Mouse (Mus musculus): ENCODE measurements around the gene Kcnh8.

The Kcnh8 gene

DNA sequence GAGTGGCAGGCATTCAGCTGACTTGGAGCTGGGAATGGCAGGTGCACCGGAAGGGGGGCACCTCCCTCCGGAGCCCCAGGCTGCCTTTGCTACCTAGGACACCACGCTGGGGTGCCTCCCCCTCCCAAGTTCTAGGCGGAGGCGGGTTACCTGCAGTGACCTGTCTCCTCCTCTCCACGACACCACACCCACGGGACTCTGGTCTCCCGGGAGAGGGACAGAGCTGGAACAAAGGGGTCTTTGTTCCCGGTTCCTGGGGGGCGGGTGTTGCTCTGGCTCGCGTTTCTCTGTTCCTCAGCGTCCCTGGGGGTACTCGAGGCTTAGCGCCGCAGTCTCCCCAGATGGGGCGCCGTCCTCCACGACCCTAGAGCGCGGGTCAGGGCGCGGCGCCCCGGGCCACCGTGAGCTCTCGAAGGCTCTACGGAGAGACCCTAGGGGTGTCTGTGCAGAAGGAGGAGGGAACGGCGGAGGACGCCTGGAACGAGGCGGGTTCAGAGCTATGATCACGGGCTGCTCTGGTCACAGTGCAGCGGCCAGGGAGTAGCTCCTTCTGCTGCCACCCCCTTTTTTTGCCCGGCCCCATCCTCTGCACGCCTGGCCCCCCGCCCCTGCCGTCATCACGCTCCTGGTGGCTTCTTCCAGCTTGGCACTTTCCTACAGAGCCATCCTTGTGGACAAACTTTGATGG, at the start of gene Kcnh8:
Gene Kcnh8, plus strand, starts transcription at position 617 of the 688 bp plus-strand sequence.
- DNase-seq (ENCODE audit: low spot score in 2 of 2), result peak; percentile 22 to 25

GRCm38 (mm10) chr17:52559961-52560720, 42.4 kb upstream of the Kcnh8 start:
- DNase-seq (ENCODE audit: low spot score in 2 of 2), result peak; percentile 23 to 43

DNA sequence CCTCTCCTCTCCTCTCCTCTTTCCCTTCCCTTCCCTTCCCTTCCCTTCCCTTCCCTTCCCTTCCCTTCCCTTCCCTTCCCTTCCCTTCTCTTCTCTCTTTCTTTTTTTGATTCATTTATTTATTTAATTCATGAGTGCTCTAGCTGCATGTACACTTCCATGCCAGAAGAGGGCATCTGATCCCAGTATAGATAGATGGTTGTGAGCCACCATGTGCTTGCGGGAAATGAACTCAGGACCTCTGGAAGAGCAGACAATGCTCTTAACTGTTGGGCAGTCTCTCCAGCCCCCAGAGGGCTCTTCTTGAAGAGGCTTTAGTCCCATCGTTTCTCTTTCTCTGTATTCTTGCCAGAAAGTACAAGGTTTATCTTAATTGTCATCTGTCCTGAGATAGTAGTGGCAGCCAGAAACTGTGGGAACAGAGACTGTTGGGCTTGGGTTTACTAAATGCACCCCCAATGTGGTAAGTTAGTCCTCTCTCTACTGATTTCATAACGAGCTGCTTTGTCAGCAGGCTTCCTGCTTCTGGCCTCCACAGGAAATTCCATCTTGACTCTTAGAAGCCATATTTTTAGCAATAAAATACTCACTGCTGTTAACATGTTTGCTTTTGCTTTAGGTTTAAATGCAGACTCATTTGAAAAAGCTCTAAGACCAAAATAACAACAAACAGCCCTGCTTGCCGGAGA, 36.9 kb upstream of the Kcnh8 start:
- no peak for DNase-seq (ENCODE audit: low spot score in 2 of 2)

GRCm38 (mm10) chr17:52569584-52570270, 32.8 kb upstream of the Kcnh8 start:
- peak in 1 of 2 experiments; percentile 8 for DNase-seq (ENCODE audit: low spot score in 2 of 2)

- no peak for DNase-seq (ENCODE audit: low spot score in 2 of 2)
Measured at GRCm38 (mm10) chr17:52572229-52572628, 30.3 kb upstream of the Kcnh8 start.

DNA sequence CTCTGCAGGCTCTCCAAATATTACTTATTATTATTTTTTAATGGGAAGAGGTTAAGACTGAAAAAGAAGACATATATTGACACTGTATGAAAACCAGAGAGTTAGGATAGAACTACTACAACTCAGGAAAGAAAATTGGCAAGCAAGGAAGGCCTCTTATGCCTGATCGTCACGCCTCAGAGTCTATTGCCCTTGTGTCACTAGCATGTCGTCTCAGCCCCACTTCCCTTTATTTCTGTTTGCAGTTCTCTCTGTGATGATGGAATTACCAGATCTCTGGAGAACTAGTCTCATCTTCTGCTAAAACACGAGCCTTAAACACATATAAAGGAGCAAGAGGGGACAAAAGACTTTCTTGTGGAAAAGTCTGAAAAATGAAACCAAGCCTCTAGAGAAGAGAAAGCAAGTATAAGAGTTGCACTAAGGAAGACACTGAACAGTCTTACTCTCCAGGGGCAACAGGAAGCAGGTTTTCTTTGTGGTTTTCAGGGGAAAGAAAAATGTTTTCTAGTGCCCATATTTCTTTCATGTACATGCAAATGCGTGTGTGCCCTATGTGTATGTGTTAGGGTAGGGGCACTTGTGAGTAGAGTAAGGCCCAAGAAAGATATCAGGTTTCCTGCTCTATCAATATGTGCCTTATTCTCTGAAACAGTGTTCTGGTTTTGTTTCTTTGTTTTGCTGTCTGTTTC, 10.9 kb upstream of the Kcnh8 start:
- DNase-seq (ENCODE audit: low spot score in 2 of 2), result no peak

- DNase-seq (ENCODE audit: low spot score in 2 of 2), result no peak
Measured at GRCm38 (mm10) chr17:52599141-52599540, 3.4 kb upstream of the Kcnh8 start.

- DNase-seq (ENCODE audit: low spot score in 2 of 2), result peak; percentile 76 to 79
Measured at GRCm38 (mm10) chr17:52600882-52601371, 1.6 kb upstream of the Kcnh8 start.

- no peak for DNase-seq (ENCODE audit: low spot score in 2 of 2)
Measured at GRCm38 (mm10) chr17:52602781-52603170, 267 bp downstream of the Kcnh8 start.

GRCm38 (mm10) chr17:52603411-52603810, 902 bp downstream of the Kcnh8 start:
- DNase-seq (ENCODE audit: low spot score in 2 of 2), result no peak

DNA sequence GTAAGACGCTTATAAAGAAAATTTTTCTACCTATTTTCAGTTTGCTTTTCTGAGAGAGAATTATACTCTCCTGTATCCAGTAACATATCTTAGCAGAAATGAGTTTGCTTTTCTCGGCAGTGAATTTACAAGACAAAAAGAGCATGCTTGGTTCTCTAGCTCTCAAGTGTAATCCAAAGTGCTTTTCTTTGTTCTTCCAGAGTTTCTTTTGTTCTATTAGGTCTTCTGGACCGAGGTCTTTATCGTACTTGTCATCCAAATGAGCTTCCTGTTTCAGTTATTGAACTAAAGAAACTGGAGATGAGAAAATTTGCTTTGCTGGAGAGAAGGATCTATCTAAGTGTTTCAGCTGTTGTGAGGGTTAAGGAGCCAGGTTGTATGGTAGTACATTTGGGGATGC, 8.9 kb downstream of the Kcnh8 start:
- DNase-seq (ENCODE audit: low spot score in 2 of 2), result no peak

GRCm38 (mm10) chr17:52649186-52649585, 46.7 kb downstream of the Kcnh8 start:
- DNase-seq (ENCODE audit: low spot score in 2 of 2), result no peak

DNA sequence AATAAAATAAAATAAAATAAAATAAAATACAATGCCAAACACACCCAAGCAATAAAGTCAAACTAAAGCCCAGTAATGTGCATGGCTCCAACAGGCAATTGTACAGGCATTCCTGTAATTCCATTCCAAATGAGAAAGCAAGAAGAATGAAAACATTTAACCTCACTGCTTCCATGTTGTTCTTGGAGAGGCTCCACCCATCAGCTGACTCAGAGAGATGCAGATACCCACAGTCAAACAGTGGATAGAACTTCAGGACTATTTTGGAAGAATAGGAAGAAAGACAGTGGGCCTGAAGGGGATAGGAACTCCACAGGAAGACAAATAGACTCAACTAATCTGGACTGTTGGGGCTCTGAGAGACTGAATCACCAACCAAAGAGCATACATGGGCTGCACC, 89.5 kb downstream of the Kcnh8 start:
- DNase-seq (ENCODE audit: low spot score in 2 of 2), result no peak

DNA sequence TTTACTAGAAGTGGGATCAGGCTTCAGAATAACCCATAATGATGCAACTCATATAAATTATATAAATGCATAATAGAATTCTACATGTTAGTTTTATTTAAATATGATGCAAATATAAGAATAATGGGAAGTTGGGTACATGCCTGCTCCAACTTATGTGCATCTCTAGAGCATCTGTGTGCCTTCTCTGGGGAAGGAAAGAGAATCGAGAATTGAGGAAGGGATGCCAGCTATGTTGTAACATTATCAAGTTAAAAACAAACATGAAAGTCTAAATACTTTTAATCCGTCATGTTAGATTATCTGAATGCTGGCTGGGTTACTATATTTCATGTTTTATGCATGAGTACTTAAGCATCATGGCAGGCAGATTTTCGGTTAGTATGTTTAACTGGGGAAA, 99.4 kb downstream of the Kcnh8 start:
- no peak for DNase-seq (ENCODE audit: low spot score in 2 of 2)

GRCm38 (mm10) chr17:52712319-52712718, 109.8 kb downstream of the Kcnh8 start:
- DNase-seq (ENCODE audit: low spot score in 2 of 2), result no peak

DNA sequence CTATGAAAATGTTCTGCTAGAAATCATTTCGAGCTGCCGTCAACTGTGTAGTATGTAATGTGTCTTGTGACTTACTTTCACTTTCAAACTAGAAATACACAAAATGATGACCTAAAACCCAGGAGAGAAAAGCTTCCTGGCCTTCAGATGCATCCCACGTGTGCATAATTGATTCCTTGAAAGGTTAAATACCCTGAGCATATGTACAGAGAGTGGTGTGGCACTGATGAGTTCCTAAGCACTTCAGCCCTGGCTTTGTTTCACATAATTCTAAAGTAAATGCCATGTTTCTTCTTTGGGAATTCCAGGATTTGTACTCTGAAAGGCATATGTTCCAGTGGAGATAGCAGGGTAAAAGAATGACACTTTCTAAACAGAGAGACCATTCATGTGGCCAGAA, 119.7 kb downstream of the Kcnh8 start:
- no peak for DNase-seq (ENCODE audit: low spot score in 2 of 2)

GRCm38 (mm10) chr17:52728806-52729205, 126.3 kb downstream of the Kcnh8 start:
- no peak for DNase-seq (ENCODE audit: low spot score in 2 of 2)

GRCm38 (mm10) chr17:52738436-52738835, 135.9 kb downstream of the Kcnh8 start:
- DNase-seq (ENCODE audit: low spot score in 2 of 2), result no peak

GRCm38 (mm10) chr17:52788151-52788550, 185.6 kb downstream of the Kcnh8 start:
- no peak for DNase-seq (ENCODE audit: low spot score in 2 of 2)

- DNase-seq (ENCODE audit: low spot score in 2 of 2), result no peak
Measured at GRCm38 (mm10) chr17:52804463-52804862, 202.0 kb downstream of the Kcnh8 start.

DNA sequence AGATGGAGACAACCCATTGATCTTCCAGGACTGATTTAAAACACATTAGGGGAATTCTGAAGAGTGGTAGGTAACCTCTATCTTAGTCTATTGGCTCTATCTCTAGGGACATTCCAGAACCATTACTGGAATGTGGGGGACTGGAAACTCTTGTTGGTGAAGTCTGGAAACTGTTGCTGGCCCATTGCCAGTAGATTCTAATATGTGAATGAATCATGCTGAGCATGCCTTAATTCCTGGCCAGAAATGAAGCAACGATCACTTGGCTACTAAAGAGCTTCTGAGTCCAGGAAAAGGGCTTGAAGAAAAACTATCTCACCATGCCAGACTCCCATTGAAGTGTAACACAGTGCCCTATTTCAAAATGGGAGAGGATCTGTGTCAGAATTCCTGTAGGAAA, 208.3 kb downstream of the Kcnh8 start:
- no peak for DNase-seq (ENCODE audit: low spot score in 2 of 2)
